Mouse (Mus musculus) adrenal gland, adult 18-20 months (tissue): ENCODE data around the gene Dnajc8. TPM values are rescaled to one million over a fixed set of nuclear protein-coding genes. Genes with fewer than 3 reads are reported as not detected.

Experiments
- DNase-seq, 2 experiments: peaks; one replicate each; pipeline ENCODE4 v3.0.0; 2021 to 2022; ENCODE audit warnings: low spot score in 2 of 2
- long read RNA-seq, 2 experiments: library from polyadenylated mRNA; stranded (forward); transcript quantifications; one replicate each; pipeline ENCODE4 v2.0.0; 2021
- total RNA-seq, 2 experiments: library from RNA; stranded (reverse); gene quantifications; 1 replicate in 1 of 2; 2 replicates in 1 of 2; pipeline ENCODE4 v1.2.3; 2021

Dnajc8 gene
- total RNA-seq: 10 to 100 TPM; 73.1 to 97.9 TPM
- long read RNA-seq, experiment 1, transcript Dnajc8-202 (9 exons, 1,401 nt): major isoform, 44 of 49 reads
- long read RNA-seq, experiment 1, partial matches to known transcripts: 0 of 49 reads
- long read RNA-seq, experiment 1, other reads (novel, unspliced or antisense): 4 of 49 reads
- long read RNA-seq, experiment 2, transcript Dnajc8-202 (9 exons, 1,401 nt): major isoform, 111 of 135 reads
- long read RNA-seq, experiment 2, partial matches to known transcripts: 18 of 135 reads
- long read RNA-seq, experiment 2, other reads (novel, unspliced or antisense): 6 of 135 reads

GRCm38 (mm10) chr4:132535406-132536121, at the start of gene Dnajc8:
Dnajc8 (plus strand) TSS chr4:132535550.
- DNase-seq: peak; percentile 95

DNA sequence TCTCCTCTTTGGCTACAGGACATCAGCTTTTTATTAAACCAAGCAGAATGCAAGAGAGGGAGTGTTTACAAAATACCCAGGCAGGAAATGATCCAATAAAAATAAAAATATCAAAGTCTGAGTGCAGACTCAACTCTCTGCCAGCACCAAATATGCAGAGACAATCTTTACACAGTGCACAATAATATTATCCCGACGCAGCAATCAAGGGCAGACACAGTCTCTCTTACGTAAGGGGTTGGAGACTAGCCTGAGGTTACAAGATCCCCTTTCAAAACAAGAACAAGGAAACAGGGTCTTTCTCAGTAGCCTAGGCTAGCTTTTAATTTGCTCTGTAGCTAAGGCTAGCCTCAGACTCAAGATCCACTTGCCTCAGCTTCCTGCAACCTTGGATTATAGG, 46.8 kb upstream of the Dnajc8 start:
- DNase-seq: no peak

- DNase-seq: no peak
These were observed 46.4 kb upstream of the Dnajc8 start for GRCm38 (mm10) chr4:132488976-132489375.

DNA sequence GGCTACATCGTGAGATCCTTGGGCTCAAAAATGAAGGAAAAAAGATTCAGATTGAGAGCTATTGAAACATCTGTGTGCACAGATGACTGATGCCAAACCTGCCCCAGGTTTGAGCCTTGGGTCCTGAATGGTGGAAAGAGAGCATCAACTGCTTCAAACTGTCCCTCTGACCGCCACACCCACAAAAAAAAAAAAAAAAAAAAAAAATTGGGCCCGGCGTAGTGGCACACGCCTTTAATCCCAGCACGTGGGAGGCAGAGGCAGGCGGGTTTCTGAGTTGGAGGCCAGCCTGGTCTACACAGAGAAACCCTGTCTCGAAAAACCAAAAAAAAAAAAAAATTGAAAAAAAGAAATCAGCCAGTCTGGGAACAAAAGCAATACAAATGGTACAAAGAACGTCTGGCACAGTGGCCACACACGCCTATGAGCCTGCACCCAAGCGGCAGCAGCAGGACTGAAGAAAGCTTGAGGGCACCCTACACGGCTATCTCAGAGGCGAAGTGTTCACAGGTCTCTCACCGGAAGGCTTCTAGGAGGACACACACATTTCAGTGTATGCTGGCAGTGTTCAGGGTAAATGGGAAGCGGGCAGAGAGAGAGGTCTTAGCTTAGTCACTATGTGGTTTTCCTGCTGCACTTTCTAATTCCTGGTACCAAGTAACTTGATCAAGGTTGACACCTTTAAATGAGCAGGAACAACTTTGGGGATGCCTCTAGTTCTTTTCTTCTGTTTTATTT, 44.9 kb upstream of the Dnajc8 start:
- DNase-seq: no peak

- DNase-seq: no peak
These were observed 44.3 kb upstream of the Dnajc8 start for GRCm38 (mm10) chr4:132491057-132491456.

- peak in 1 of 2 experiments; percentile 50 for DNase-seq
These were observed 43.6 kb upstream of the Dnajc8 start for GRCm38 (mm10) chr4:132491748-132492147.

DNA sequence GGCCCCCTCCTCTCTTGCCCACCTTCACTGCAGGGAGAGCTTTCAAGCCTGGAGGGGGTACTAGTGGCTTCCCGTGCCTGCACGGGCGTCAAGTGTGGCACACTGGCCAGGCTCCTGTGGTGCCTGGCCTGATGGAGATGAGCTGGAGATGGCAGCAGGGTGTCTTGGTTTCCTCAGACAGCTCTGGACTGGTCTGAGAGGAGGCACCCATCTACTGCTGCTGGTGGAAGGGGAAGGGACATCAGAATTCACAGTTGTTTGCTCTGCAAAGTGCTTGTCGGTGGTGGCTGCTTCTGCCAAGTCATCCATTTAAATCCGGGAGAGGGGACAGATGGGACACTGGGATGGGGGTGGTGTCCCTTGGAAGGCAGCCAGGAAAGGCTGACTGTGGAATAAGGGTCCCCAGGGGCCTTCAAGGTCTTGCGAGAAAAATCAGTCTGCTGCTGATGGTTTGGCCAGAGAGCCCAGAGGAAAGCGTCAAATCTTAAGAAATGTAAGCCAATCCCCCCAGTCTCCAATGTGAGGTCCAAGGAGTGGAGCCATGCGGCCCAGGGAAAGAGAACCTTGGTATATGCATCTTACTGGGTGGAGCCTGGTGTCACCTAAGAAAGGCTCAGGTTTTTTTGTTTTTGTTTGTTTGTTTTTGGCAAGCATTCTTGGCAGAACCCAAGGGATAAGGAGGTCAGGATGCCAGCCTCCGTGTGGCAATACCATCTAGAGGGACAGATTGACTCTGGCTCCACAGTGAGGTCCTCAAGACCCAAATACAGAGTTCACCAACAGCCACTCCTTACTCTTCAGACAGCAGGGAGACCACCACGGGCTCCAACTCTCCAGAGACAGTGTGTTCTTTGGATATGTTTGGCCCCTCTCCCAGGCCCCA, 42.9 kb upstream of the Dnajc8 start:
- DNase-seq: no peak

DNA sequence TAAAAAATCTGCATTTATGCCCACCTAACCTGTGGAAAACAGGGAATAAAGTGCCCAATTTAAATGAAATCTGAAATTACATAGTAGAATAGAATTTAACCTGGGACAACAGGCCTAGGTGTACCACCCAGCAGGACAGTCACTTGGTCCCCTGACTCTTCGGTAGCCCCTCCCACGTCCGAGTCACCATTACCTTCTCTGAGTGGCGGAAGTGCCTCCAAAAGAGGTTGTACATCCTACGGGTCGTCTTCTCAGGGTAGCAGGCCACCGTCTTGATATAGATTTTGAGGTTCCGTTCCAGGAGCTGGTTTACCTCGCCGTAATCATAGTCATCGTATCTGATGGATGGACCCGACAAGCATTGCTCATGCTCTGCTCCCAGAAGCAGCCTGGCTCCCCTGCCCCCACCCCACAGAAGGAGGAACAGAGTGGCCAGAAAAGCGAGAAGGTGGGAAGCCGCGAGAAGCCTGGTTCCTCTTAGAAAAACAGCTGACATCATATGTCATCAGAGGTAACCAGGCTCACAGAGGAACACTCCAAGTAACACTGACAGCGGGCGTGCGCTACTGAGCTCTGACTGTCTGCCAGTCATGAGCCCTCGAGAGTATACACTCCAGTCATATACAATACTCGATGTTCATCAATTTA, 41.0 kb upstream of the Dnajc8 start:
- no peak for DNase-seq

DNA sequence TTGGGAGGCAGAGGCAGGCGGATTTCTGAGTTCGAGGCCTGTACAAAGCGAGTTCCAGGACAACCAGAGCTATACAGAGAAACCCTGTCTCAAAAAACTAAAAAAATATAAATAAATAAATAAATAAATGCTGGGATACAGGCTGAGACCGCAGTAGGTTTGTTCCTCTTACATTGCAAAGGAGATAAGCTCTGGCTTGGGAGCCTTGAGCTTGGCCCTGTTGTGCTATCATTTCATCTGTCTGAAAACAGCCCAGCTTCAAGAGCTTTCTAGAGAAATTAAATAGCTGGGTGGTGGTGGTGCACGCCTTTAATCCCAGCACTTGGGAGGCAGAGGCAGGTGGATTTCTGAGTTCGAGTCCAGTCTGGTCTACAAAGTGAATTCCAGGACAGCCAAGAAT, 33.7 kb upstream of the Dnajc8 start:
- DNase-seq: no peak

DNA sequence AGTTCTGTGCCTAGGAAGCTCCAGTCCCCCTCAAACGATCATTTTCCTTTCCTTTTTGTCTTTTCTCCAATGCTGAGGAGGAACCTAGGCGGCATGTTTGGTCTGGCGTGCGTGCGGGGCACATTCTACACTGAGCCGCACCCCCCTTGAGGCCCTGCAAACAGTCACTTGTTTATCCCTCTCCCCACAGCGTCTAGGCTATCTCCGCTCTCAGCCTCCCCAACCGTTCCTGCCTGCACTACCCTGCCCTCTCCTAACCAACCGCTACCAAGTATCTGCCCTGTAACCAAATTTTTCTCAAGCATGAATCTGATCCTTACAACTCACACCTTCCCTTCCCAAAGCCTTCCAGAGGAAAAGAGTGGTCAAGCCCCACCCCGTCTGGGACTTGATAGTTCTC, 32.0 kb upstream of the Dnajc8 start:
- no peak for DNase-seq

DNA sequence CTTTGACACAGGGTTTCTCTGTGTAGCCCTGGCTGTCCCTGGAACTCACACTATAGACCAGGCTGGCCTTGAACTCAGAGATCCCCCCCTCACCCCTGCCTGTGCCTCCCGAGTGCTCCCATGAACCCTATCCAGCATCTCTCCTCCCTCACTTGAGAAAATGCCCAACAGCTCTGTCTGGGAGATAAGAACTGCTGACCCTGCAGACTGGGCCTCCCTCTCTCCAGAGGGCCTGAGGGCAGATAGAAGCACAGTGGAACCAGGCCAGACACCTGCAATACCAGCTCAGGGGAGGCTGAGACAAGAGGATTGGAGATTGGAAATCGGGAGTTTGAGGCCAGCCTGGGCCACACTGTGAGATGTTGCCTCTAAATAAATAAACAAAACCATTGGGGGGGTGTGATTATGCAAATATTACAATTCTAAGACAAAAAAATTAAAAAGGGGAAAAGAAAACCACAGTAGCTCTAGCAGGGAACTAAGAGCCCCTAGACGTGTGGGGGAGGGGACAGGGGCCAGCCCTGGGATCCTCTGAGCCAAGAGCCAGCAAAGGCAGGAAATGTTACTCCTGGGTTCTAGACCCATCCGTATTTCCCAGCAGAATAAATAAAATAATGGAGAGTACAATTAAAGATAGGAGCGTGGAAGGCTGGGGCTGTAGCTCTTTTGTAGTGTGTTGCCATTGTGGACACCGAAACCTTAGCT, 30.2 kb upstream of the Dnajc8 start:
- DNase-seq: no peak

- DNase-seq: no peak
These were observed 29.6 kb upstream of the Dnajc8 start for GRCm38 (mm10) chr4:132505800-132506199.

DNA sequence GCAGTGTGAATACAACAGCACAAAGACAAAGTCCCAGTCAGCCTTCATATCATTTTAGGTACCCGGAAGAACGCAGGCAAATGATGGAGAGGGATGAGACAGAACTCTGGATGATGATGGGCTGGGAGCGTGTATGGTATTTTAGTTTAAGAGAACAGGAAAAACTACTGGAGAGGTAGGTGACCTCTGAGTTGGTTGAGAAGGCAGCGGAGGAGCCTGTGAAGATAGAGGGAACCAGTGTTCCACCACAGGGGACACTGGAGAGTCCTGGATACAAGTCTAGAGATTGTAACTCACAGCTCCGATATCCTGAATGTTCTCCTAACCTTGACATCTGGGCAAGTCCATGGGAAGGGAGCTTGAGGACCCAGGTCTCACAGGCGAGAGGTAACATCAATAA, 29.1 kb upstream of the Dnajc8 start:
- no peak for DNase-seq

DNA sequence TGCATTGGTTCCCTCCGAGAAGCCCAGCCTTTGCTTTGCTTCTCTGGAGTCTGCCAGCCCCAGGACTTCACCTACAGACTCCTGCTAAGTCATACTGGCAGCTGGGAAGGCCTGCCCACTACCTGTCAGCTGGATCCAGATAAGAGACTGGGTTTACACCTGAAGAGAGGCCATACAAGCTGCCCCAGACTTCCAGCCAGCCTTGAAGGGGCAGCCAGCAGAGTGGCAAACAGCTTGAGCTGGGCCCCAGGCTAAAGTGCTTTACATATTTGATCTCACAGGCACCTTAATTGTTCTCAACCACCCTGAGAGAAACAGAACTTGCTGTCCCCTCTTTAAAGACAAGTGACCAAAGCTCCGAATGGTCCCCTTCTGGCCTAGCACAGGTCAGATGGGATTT, 28.1 kb upstream of the Dnajc8 start:
- no peak for DNase-seq

DNA sequence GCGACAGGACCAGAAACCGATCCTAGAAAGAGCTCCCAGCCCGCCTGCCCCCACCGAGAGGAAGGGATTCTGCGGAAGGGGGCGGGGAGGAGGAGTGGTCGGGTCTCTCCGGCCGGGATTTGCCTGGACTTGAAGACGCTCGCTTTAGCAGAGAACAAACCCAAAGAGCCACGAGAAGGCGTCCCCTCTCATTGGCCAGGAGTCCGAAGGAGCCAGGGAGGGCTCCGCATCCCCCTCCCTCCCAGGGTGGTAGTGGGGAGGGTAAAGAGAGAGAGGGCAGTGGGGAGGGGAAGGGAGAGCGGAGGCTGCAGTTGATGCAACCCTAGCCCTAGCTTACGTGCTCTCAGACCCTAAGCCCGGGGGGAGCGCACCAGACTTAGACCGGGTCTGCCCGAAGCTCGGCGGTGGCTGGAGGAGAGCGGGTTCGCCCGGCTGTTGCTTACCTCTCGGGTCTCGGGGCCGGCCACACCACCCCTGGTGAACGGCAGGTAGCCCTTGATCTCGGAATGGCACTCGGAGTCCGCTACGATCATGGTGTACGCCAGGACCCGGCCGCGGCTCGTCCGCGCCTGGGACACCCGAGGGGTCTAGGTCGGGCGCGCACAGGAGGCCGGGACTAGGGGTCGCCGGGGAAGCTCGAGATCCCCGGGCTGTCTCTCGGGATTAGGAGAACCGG, 25.6 kb upstream of the Dnajc8 start:
- DNase-seq: peak; percentile 64 to 70

DNA sequence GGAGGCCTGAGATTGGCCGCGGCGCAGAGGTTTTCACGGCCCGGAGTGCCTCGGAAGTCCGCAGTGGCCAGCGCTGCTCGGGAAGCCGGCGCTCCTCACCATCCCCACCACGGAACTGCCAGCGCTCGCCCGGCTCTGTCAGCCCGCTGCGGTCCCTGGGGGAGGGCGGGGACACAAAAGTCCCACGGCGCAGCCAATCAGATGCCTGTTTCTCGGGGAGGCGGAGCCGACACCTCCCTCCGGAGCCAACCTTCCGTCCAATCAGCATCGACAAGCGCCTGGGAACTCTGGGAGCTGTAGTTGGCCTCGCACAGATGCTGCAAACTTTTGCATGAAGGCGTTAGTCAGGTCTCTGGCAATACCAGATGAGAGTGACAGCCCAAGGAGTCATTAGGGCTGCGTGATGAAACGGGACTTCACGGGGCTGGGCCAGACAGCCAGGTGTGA, 25.0 kb upstream of the Dnajc8 start, which contains the start of gene Sesn2:
Gene Sesn2 (minus strand): TSS at position 150 of the 447 bp plus-strand sequence.
- peak; percentile 97 to 99 for DNase-seq

GRCm38 (mm10) chr4:132512080-132512479, 23.3 kb upstream of the Dnajc8 start:
- no peak for DNase-seq

DNA sequence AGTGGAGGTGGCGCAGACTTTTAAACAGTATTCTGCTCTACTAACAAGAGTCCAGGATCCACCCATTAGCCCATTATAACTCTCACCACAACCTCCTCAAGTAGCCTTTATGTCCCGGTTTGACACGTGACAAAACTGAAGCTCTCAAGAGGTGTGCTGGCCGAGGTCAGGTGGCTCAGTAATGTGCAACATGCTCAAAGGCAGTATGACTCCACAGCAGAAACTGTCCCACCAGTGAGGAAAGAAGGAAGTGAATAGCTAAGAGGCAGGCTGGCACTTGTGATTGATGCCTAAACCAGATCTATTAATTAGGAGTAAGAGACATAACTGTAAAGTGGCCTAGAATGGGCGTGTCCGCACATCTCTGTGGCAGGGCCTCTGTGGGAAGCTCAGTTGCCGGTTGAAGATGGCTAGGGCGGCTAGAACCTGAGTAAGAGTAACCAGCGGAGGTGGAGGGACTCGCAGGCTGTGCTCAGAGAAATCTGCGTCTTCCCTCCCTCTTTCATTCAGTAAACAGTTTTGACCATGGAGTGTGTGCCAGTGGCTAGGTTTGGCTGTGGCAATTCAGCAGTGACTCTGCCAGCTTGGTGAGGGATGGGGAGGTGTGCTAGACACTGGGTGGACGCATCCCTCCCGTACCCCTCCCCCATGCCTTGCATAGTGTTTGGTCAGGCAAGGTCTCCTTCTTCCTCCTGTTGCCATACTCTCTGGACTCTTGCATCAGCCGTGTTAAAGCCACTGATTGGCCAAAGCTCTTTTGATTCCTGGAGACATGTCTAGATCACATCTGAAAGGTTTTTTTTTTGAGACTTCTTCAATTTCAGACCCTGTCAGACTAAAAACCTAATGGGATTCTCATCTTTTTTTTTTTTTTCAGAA, 21.7 kb upstream of the Dnajc8 start:
- no peak for DNase-seq
